Comparison of ENCODE assay signal across 8 mouse cellular contexts in the genomic region with DNA sequence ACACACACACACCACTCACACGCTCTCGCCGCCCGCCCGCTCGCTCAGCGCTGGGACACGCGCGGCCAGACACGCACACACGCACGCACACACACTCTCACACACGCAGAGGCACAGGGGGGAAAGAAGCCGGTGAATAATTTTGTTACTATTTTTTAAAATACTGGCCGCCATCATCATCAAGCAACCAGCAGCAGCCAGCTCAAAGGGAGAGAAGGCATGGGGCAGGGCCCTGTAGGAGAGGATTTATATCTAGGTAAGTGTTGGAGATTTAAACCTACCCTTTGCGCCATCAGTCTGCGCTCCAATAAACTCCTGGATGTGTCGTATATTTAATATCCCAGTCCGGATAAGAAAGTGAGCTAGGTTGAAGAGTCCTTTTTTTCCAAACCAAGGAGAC. TPM values are rescaled to one million over a fixed set of nuclear protein-coding genes. Genes with fewer than 3 reads are reported as not detected.
DNase-seq lines count a peak whose midpoint lies in the region; ATAC-seq and TF ChIP-seq lines count a peak whose summit lies in the region.

No protein-coding gene starts in this region.

- no peaks in the 10 kb centered on the region for H3K4me1 ChIP-seq in thymus, adult 2 months (replicated peaks; ENCODE audit: control insufficient read depth, insufficient read depth, low read length)
- H3K4me1 ChIP-seq in embryonic facial prominence, embryonic 15.5 days, result peaks cover 34% of the 10 kb centered on the region
- no peaks in the 10 kb centered on the region for H3K4me1 ChIP-seq in intestine, postnatal 0 days (replicated peaks; ENCODE audit: control insufficient read depth, insufficient read depth, low read length)
- H3K4me1 ChIP-seq in megakaryocyte, embryonic 14.5 days, result peaks cover 55% of the 10 kb centered on the region

- no peak for DNase-seq in thymus, adult 2 months
- DNase-seq in thymus, adult 18-20 months, result no peak
- no peak for DNase-seq in frontal cortex, adult 2 months (ENCODE audit: extremely low spot score in 1 of 2, low spot score in 1 of 2)
- no peak for DNase-seq in urinary bladder, postnatal 14 days (ENCODE audit: low spot score)
- DNase-seq in natural killer cell, adult 2 months (ENCODE audit: low spot score in 2 of 2), result no peak

- peak overlapping the region; percentile 50 for H3K9ac ChIP-seq in embryonic facial prominence, embryonic 15.5 days
- peak overlapping the region; percentile 27 for H3K9ac ChIP-seq in intestine, postnatal 0 days (ENCODE audit: low read depth, low read length)

- ATAC-seq in embryonic facial prominence, embryonic 15.5 days (ENCODE audit: insufficient number of reproducible peaks, low FRiP score, low TSS enrichment, low read depth), result no peak
- ATAC-seq in intestine, postnatal 0 days, result no peak

- TF ChIP-seq CTCF in thymus, adult 2 months (IDR thresholded peaks at IDR 0.05; ENCODE audit: borderline replicate concordance, control insufficient read depth, extremely low read depth, insufficient read depth, low read length, poor library complexity), result no peak
- TF ChIP-seq CTCF in intestine, postnatal 0 days (IDR thresholded peaks at IDR 0.05; ENCODE audit: low read depth), result no peak

- no peaks in the 10 kb centered on the region for H3K36me3 ChIP-seq in thymus, adult 2 months (ENCODE audit: control insufficient read depth, insufficient read depth, low read length)
- H3K36me3 ChIP-seq in embryonic facial prominence, embryonic 15.5 days, result no peaks in the 10 kb centered on the region
- no peaks in the 10 kb centered on the region for H3K36me3 ChIP-seq in intestine, postnatal 0 days (ENCODE audit: control insufficient read depth, insufficient read depth)
- H3K36me3 ChIP-seq in megakaryocyte, embryonic 14.5 days (replicated peaks; ENCODE audit: low read length), result no peaks in the 10 kb centered on the region

- peak overlapping the region; percentile 15 for H3K4me3 ChIP-seq in thymus, adult 2 months (ENCODE audit: control insufficient read depth, insufficient read depth, low read length)
- H3K4me3 ChIP-seq in embryonic facial prominence, embryonic 15.5 days (replicated peaks), result peak overlapping the region; percentile 63
- peak overlapping the region; percentile 48 for H3K4me3 ChIP-seq in intestine, postnatal 0 days (ENCODE audit: low read depth, low read length)
- peak overlapping the region; percentile 88 for H3K4me3 ChIP-seq in megakaryocyte, embryonic 14.5 days (replicated peaks)

- H3K27ac ChIP-seq in thymus, adult 2 months (ENCODE audit: control insufficient read depth, insufficient read depth, low read length), result no peak overlapping the region
- peak overlapping the region; percentile 94 for H3K27ac ChIP-seq in embryonic facial prominence, embryonic 15.5 days (replicated peaks)
- peak overlapping the region; percentile 71 for H3K27ac ChIP-seq in intestine, postnatal 0 days (ENCODE audit: low read depth, low read length)

- no peak for TF ChIP-seq POLR2A in thymus, adult 2 months (IDR thresholded peaks at IDR 0.05; ENCODE audit: control insufficient read depth, extremely low read depth, insufficient read depth, low read length, poor library complexity)

- 5% methylated on average over 20 of the region's 20 CpGs for WGBS in thymus, adult 2 months
- 0% methylated on average over 20 of the region's 20 CpGs for WGBS in embryonic facial prominence, embryonic 15.5 days
- WGBS in intestine, postnatal 0 days, result 2% methylated on average over 20 of the region's 20 CpGs

- peak overlapping the region; percentile 72 for H3K4me2 ChIP-seq in embryonic facial prominence, embryonic 15.5 days (replicated peaks)
- H3K4me2 ChIP-seq in intestine, postnatal 0 days (replicated peaks; ENCODE audit: low read depth), result peak overlapping the region; percentile 75

- peaks cover 20% of the 10 kb centered on the region; the same call in 1 of the 2 replicates for H3K27me3 ChIP-seq in thymus, adult 2 months (ENCODE audit: control insufficient read depth, insufficient read depth, low read length)
- peaks cover 6% of the 10 kb centered on the region for H3K27me3 ChIP-seq in embryonic facial prominence, embryonic 15.5 days
- peaks cover 26% of the 10 kb centered on the region for H3K27me3 ChIP-seq in intestine, postnatal 0 days (replicated peaks; ENCODE audit: control insufficient read depth, insufficient read depth, low read length)
- peaks cover 89% of the 10 kb centered on the region for H3K27me3 ChIP-seq in megakaryocyte, embryonic 14.5 days (replicated peaks)

- H3K9me3 ChIP-seq in embryonic facial prominence, embryonic 15.5 days (replicated peaks), result no peaks in the 10 kb centered on the region
- no peaks in the 10 kb centered on the region for H3K9me3 ChIP-seq in intestine, postnatal 0 days (ENCODE audit: control insufficient read depth)
- no peaks in the 10 kb centered on the region for H3K9me3 ChIP-seq in megakaryocyte, embryonic 14.5 days

RNA-seq across cellular contexts. Expression of gene Meis2, which starts 1.1 kb away (rescaled TPM):
- polyA plus RNA-seq in thymus, adult 2 months (2012; rRNA removed), result 8.8 and 10.5 TPM in 2 replicates
- polyA plus RNA-seq in embryonic facial prominence, embryonic 15.5 days (2015; fragmentation: Nextera tagmentation; extraction: Ambion mirVana), result 33.4 and 36.4 TPM in 2 replicates
- polyA plus RNA-seq in intestine, postnatal 0 days (2015; fragmentation: Nextera tagmentation; extraction: Ambion mirVana), result 13.1 and 14.0 TPM in 2 replicates
- not detected in 2 replicates for polyA plus RNA-seq in megakaryocyte, embryonic 14.5 days (2012; ENCODE audit: insufficient read depth, low replicate concordance)
- polyA plus RNA-seq in frontal cortex, adult 2 months (2012; rRNA removed), result 372 and 452 TPM in 2 replicates

Comparison
In these comparisons a context has a peak if more than half of its experiments do, and no peak if none do; other contexts are left out.
1. H3K4me3 ChIP-seq: peak in every context shown above with its lines; median percentile 88 in megakaryocyte, embryonic 14.5 days; 63 in embryonic facial prominence, embryonic 15.5 days; 48 in intestine, postnatal 0 days; 15 in thymus, adult 2 months.